Mouse (Mus musculus) lung, adult 18-20 months (tissue): ENCODE results near the gene Fam120c.
"Not testable (repeated sequence)": the region's sequence is repeated elsewhere in the genome, so short reads cannot be mapped to it uniquely, and the experiment has no call there.

Experiments used
- DNase-seq, 2 experiments: peaks; one replicate each; pipeline ENCODE4 v3.0.0; 2022; ENCODE audit warnings: mixed read lengths in 2 of 2

The Fam120c gene

DNA sequence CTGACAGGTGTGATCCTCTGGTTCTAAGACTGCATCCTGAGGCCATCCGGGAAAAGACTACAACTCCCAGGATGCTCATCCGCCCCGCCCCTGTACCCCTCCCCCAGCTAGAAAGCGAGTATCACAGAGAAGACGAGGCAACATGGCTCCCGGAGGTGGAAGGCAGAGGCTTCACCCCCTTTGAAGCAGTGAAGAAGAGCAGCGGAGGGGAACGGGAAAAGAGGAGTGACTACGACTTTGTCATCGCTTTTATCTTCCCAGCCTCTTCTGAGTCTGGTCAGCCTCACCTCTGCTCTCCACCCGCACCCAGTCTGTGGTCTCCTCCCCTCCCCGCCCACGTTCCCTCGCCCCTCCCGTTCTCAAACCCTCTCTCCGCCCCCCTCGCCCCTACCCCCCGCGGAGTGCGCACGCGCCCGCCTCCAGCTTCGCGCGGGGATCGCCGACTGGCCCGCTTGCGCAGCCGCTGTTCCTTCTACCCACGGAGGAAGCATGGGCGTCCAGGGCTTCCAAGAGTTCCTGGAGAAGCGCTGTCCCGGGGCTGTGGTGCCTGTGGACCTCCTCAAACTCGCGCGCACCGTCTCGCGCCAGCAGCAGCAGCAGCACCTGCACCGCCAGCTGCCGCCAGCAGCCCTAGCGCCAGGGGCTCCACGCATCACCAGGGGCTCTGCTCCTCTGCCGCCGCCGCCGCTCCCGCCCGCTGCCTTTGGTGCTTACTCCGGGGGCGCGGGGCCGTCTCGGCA is at the start of gene Fam120c:
Gene Fam120c (plus strand): TSS at position 415 of the 740 bp plus-strand sequence.
- peak; percentile 81 to 86 for DNase-seq

- no peak for DNase-seq
Observed at GRCm38 (mm10) chrX:151298329-151298728, 45.6 kb upstream of the Fam120c start.

DNA sequence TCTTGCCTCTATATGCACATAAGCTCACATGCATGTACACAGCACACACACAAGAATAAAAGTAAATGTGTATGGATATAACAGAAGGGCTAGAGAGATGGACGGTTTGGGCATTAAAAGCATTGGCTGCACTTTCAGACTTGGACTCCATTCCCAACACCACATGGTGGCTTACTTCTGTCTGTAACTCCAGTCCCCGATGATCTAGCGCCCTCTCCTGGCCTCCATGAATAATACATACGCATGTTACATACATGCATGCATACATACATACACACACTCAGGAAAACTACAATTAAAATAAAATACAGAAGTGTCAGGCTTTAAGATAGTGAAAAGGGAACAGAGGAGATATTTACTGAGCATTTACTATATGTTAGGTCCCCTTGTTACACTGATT is 30.2 kb upstream of the Fam120c start:
- no peak for DNase-seq

DNA sequence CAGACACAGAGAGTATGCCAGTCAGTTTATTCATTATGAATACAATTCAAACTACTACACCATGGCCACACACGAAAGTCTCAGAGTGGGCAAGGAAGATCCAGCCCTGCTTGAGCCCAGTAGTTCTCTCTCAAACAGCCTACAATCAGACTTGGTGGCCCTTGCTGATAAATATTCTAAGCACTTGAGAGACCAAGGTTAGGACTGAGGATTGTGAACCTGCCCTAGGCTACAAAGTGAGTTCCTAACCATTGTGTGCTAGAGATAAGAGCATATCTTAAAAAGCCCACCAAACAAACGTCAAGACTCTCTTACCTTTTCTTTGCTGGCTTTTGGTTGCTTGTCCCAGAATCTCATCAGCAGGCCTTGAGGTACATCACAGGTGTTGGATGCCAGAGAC is 10.4 kb upstream of the Fam120c start:
- DNase-seq: no peak

- peak in 1 of 2 experiments; percentile 7 for DNase-seq
Observed at GRCm38 (mm10) chrX:151337804-151338203, 6.2 kb upstream of the Fam120c start.

DNA sequence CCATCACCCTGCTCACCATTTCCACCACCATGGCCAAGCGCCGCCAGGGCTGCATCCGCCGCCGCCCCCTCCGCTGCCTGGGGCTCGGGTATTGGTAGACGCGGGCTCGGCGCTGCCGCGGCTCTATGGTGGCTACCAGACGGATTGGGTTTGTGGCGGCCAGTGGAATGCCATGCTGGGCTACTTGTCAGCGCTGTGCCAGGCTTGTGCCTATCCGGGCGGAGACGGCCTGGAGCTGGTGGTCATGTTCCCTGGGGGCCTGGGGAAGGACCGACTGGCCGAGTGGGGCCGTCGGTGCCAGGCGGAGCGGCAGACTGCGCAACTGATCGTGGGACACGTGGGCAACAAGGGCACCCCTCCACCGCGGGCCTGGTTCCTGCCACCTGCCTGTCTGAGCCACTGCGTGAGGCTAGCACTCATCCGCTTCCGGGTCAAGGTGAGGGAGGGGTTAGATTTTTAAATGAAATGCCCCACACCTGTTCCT is 568 bp downstream of the Fam120c start:
- DNase-seq: peak; percentile 52 to 58

- peak; percentile 3 to 4 for DNase-seq
Observed at GRCm38 (mm10) chrX:151345333-151346125, 1.6 kb downstream of the Fam120c start.

DNA sequence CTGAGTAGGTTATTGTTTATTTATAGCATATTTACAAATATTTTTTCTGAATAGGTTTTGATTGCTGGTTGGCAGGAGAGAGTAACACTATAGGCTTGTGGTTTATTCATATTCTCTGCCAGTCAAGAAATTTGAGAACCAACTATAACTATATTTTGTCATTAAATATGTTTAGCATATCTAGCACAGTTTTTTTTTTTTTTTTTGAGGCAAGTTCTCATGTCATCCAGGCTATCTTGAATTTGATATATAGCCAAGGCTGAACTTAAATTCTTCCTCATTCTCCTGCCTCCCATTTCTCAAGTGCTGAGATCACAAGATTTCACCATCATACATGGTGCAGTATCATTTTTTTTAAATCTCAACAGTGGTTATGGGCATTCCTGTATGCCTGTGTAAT is 3.3 kb downstream of the Fam120c start:
- no peak for DNase-seq

- DNase-seq: peak in 1 of 2 experiments; percentile 13
Observed at GRCm38 (mm10) chrX:151349322-151349721, 5.3 kb downstream of the Fam120c start.

DNA sequence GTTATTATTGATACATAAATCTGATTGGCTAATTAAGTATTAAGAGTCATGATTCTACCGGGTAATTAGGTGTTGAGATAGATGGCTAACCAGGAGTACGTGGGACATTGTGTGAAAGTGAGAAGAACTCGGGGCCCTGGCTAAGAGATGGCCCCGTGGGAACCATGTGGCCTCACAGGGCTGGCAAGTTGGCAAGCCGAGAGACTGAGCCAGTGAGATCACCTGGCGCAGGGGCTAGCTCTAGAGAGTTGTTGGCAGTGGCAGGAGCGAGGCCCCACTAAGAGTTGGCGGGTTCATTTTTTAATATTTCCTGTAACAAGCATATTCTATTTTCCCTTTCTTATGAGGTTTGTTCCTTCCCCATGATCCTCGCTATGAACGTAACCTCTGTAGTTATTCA is 74.8 kb downstream of the Fam120c start:
- DNase-seq: no peak

DNA sequence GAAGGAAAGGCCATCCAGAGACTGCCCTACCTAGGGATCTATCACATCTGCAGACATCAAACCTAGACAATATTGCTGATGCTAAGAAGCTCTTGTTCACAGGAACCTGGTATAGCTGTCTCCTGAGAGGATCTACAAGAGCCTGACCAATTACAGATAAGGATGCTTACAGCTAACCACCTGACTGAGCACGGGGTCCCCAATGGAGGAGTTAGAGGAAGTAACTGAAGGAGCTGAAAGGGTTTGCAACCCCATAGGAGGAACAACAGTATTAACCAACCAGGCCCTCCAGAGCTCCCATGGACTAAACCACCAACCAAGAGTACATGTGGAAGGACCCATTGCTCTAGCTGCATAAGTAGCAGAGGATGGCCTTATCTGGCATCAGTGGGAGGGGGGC is 76.8 kb downstream of the Fam120c start:
- DNase-seq: no peak

- DNase-seq: no peak
Observed at GRCm38 (mm10) chrX:151443637-151444036, 99.7 kb downstream of the Fam120c start.

DNA sequence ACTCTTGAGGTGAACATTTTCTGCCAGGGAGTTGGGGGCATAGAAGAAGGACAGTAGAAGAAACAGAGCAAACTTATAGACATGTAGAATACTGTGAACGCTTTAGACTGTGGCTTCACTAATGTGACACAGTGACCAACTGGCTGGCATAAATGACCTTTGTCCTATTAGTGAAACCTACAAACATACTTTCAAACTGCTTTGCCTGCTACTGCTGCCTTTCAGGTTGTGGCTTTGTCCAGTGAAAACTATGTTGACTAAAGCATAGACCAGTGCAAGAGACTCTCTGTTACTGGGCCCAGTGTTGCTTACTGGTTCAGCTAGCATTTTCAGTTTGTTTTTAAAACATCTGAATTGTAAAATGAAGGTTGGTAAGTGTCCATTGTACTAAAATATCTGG is 100.2 kb downstream of the Fam120c start:
- DNase-seq: no peak

- no peak for DNase-seq
Observed at GRCm38 (mm10) chrX:151488128-151488527, 144.2 kb downstream of the Fam120c start.

- not testable (repeated sequence) for DNase-seq
Observed at GRCm38 (mm10) chrX:151493269-151493668, 149.3 kb downstream of the Fam120c start.

DNA sequence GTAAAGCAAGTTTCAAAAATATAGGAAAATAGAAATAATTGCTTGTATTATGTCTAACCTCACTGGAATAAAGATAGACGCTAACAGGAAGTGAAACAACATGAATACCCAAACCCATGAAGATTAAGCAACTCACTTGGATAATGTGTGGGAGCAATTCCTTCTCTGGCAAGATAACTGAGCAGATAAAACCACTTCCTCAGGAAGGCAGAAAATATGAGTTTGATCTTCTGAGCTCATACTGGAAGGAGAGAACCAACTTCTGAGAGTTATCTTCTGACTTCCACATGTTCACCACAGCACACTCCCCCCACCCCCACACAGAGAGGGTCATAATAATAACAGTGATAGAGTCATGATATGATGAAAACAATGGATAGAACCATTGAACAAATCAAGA is 152.6 kb downstream of the Fam120c start:
- DNase-seq: no peak

DNA sequence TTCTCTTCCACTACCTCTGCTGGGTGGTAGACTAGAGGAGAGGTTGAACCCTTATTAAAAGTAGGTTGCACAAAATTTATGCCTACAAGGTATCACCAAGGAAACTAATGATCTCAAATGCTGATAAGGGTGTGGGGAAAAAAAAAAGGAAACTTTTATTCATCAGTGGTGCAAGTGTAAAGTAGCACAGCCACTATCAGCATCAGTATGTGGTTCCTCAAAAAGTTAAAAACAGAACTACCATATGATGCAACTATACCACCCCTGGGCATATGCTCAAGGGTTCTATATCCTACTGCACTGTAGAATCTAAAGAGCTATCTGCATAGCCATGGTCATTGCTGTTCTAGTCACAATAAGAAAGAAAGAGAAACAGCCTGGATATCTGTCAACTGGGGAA is 164.6 kb downstream of the Fam120c start:
- DNase-seq: no peak

- DNase-seq: no peak
Observed at GRCm38 (mm10) chrX:151509906-151510305, 165.9 kb downstream of the Fam120c start.

DNA sequence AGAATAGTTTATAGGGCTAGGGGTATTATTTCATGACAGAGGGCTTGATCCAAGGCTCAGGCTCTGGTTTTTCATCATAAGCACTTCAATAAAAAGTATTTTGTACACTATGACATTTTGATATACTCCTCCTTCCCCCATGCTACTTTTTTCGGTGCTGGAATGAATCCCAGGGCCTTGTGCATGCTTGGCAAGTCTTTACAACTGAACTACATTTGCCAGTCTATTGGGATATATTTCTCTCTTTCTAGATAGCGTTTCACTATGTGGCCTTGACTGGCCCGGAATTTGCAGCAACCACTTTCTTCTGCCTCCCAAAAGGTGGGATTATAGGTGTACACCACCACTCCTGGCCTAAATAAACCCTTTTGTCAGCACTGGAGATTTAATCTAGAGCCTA is 169.1 kb downstream of the Fam120c start:
- DNase-seq: no peak

DNA sequence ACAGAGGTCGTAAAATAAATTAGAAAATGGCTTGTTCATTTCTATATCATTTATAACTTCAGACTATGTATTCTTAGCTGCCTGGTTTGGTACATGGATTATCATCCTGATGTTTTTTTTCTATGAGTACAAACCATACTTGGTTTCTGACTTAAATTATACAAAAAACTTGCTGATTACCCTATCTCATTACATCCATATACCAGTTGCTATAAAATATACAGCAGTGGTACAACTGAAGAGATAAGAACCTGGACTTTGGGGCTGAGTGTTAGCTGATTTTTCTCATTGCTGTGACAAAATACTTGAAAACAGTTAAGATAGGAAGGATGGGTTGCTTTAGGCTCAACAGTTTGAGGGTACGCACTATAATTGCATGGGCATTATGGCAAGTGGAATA is 169.7 kb downstream of the Fam120c start:
- DNase-seq: no peak

- no peak for DNase-seq
Observed at GRCm38 (mm10) chrX:151518181-151518580, 174.2 kb downstream of the Fam120c start.

- DNase-seq: no peak
Observed at GRCm38 (mm10) chrX:151520127-151520457, 176.1 kb downstream of the Fam120c start.

DNA sequence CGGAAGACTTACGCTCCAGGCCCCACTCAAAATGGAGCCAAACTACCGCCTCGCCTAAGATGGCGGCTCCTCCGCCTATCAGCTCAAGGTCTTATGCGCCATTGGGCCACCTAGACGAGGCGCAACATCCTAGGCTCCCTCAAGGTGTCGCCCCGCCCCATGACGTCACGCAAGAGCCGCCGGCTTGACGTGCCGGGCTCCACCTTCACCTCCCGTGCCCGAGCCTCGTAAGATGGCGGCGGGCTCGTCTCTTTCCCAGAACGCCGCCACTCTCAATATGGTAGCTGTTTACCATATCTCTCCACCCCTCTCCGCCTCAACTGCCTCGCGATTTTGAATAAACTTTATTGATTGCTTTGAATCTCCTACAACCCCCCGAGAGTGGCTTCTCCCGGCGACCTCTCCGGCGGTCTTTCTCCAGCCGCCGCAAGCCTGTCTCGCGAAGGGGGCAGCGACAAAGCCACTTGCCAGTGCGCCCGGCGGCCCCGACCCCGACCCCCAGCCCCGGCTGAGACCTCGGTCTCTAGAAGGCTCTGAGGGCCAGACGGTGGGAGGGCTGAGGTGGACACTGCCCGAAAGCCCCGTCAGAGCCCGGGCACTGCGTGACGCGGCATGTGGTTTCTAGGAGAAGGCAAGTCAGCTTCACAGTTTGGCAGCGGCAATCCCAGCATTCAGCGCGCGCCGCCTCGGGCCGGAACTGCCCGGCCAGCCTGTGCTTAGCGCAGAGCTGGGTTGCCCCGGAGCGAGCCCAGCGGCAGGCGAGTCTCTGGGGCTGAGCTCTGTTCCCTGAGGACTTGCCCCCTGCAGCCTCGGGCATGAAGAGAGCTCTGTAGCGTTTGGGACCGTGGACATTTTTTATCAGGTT is 176.7 kb downstream of the Fam120c start, which contains the start of gene Phf8:
Gene Phf8 (plus strand): TSS at position 215 of the 865 bp plus-strand sequence.
- peak; percentile 96 to 97 for DNase-seq
